Mouse (Mus musculus): ENCODE data around the gene Pgs1. TPM values are rescaled to one million over a fixed set of nuclear protein-coding genes. Genes with fewer than 3 reads are reported as not detected.

Gene Pgs1
- polyA plus RNA-seq, 1 experiment = 65.8 TPM

DNA sequence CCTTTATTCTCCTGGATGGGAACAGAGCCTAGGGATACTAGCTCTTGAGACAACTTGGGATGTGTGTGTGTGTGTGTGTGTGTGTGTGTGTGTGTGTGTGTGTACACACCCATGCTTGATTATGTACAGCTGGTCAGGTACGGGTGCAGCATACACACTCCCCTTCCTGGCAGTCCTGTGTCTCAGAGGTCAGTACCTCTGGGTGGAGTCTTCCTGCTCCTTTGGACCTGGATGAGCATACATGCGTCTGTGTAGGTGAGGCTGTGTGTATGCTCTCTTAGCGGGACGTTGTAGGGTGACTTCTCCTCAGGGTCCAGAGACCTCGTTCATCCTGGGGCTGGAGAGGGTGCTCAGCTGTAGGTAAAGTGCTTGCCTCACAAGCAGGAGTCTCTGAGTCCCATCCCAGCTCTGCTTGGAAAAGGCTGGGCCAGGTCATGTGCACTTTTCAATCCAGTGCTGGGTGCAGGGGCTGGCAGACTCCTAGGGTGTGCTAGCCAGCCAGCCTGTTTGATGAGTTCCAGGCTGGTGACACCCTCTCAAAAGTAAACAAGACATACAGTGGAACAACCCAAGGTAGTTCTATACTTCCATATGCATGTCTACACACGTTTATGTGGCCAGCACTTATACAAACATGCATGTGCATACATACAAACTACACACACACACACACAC lies 13.3 kb downstream of the Pgs1 start:
- H3K4me3 ChIP-seq (ENCODE audit: insufficient read depth, poor library complexity, severe bottlenecking) = no peak overlapping the region
- peaks cover 60% of the 10 kb centered on the region for H3K79me3 ChIP-seq (ENCODE audit: low read depth)
- TF ChIP-seq MYOG (IDR thresholded peaks at IDR 0.05; ENCODE audit: control insufficient read depth, extremely low read depth, insufficient read length) = no peak
- TF ChIP-seq USF1 (IDR thresholded peaks at IDR 0.05; ENCODE audit: low read depth) = no peak
- no peak for TF ChIP-seq FOSL1 (IDR thresholded peaks at IDR 0.05; ENCODE audit: insufficient read depth, low read length, poor library complexity, severe bottlenecking)
- TF ChIP-seq CTCF (IDR thresholded peaks at IDR 0.05; ENCODE audit: control insufficient read depth, insufficient read depth, insufficient read length) = no peak
- TF ChIP-seq MYOD1 (IDR thresholded peaks at IDR 0.05; ENCODE audit: control insufficient read depth, insufficient read length, low read depth) = no peak
- no peak for TF ChIP-seq CEBPB (IDR thresholded peaks at IDR 0.05; ENCODE audit: low read depth)
- no peak for TF ChIP-seq MAX (IDR thresholded peaks at IDR 0.05)
- H3ac ChIP-seq (ENCODE audit: control insufficient read depth, insufficient read length, low read depth) = no peak overlapping the region
- peaks cover 64% of the 10 kb centered on the region for H3K36me3 ChIP-seq (ENCODE audit: control insufficient read depth, insufficient read depth)
- H3K79me2 ChIP-seq (ENCODE audit: control insufficient read depth, insufficient read depth) = peaks cover 85% of the 10 kb centered on the region
- H3K27me3 ChIP-seq (ENCODE audit: control insufficient read depth, insufficient read depth, insufficient read length) = no peaks in the 10 kb centered on the region

DNA sequence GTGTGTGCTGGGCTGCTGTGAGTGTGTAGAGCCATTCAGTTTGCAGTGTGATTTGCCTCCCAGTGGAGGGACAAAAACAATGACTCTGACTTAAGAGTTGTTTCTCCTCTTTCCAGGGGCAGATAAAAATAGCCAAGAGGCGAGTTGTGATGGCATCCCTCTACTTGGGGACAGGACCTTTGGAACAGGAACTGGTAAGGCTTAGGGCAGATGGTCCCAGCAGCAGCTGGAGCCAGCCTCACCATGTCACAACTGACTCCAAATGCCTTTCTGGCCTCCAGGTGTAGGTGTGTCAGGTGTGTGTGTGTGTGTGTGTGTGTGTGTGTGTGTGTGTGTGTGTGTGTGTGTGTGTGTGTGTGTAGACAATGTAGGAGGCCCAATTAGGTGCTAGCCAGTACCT lies 14.0 kb downstream of the Pgs1 start:
- H3ac ChIP-seq (ENCODE audit: control insufficient read depth, insufficient read length, low read depth) = no peak overlapping the region
- H3K36me3 ChIP-seq (ENCODE audit: control insufficient read depth, insufficient read depth) = peaks cover 70% of the 10 kb centered on the region
- H3K4me3 ChIP-seq (ENCODE audit: insufficient read depth, poor library complexity, severe bottlenecking) = no peak overlapping the region
- TF ChIP-seq MYOD1 (IDR thresholded peaks at IDR 0.05; ENCODE audit: control insufficient read depth, insufficient read length, low read depth) (no peak), CEBPB (IDR thresholded peaks at IDR 0.05; ENCODE audit: low read depth) (no peak), MAX (IDR thresholded peaks at IDR 0.05) (no peak), CTCF (IDR thresholded peaks at IDR 0.05; ENCODE audit: control insufficient read depth, insufficient read depth, insufficient read length) (no peak), FOSL1 (IDR thresholded peaks at IDR 0.05; ENCODE audit: insufficient read depth, low read length, poor library complexity, severe bottlenecking) (no peak), USF1 (IDR thresholded peaks at IDR 0.05; ENCODE audit: low read depth) (no peak), MYOG (IDR thresholded peaks at IDR 0.05; ENCODE audit: control insufficient read depth, extremely low read depth, insufficient read length) (no peak)
- H3K79me3 ChIP-seq (ENCODE audit: low read depth) = peaks cover 60% of the 10 kb centered on the region
- peaks cover 85% of the 10 kb centered on the region for H3K79me2 ChIP-seq (ENCODE audit: control insufficient read depth, insufficient read depth)
- H3K27me3 ChIP-seq (ENCODE audit: control insufficient read depth, insufficient read depth, insufficient read length) = no peaks in the 10 kb centered on the region

DNA sequence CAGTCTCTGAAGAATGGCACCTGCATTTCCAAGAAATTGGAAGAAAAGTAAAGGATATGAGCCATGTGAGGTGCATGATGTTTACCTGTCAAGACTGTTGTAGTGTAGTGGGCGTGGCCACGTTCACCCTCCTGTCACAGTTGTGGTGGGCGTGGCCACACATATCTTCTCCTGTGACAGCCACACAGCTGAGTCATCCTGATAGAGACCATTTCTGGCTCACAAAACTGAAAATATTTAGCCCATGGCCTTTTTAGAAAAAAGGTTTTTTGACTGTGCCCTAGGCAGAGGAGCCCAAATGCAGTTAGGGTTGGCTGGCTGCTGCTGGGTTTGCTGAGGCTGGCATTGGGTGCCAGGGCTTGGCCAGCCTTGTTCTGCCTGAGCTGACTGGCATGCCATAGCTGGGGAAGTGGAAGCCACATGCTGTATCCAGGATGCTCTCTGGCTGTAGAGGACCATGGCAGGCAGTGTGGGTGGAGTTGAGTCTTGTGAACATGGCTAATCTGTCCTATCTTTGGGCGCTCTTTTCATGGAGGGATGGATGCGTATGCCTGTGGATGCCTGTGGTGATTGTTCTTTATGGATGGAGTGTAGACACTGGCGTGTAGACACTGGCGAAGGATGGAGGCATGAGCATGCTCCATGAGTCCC lies 14.6 kb downstream of the Pgs1 start:
- Histone ChIP-seq H3K4me3 (ENCODE audit: insufficient read depth, poor library complexity, severe bottlenecking) (no peak overlapping the region), H3K27me3 (ENCODE audit: control insufficient read depth, insufficient read depth, insufficient read length) (no peaks in the 10 kb centered on the region), H3K79me3 (ENCODE audit: low read depth) (peaks cover 58% of the 10 kb centered on the region), H3ac (ENCODE audit: control insufficient read depth, insufficient read length, low read depth) (peak overlapping the region; percentile 2), H3K79me2 (ENCODE audit: control insufficient read depth, insufficient read depth) (peaks cover 85% of the 10 kb centered on the region), H3K36me3 (ENCODE audit: control insufficient read depth, insufficient read depth) (peaks cover 76% of the 10 kb centered on the region)
- TF ChIP-seq MYOD1 (IDR thresholded peaks at IDR 0.05; ENCODE audit: control insufficient read depth, insufficient read length, low read depth) (no peak), USF1 (IDR thresholded peaks at IDR 0.05; ENCODE audit: low read depth) (no peak), MAX (IDR thresholded peaks at IDR 0.05) (peak; percentile 21), CTCF (IDR thresholded peaks at IDR 0.05; ENCODE audit: control insufficient read depth, insufficient read depth, insufficient read length) (no peak), FOSL1 (IDR thresholded peaks at IDR 0.05; ENCODE audit: insufficient read depth, low read length, poor library complexity, severe bottlenecking) (peak; percentile 25), CEBPB (IDR thresholded peaks at IDR 0.05; ENCODE audit: low read depth) (no peak), MYOG (IDR thresholded peaks at IDR 0.05; ENCODE audit: control insufficient read depth, extremely low read depth, insufficient read length) (no peak)

DNA sequence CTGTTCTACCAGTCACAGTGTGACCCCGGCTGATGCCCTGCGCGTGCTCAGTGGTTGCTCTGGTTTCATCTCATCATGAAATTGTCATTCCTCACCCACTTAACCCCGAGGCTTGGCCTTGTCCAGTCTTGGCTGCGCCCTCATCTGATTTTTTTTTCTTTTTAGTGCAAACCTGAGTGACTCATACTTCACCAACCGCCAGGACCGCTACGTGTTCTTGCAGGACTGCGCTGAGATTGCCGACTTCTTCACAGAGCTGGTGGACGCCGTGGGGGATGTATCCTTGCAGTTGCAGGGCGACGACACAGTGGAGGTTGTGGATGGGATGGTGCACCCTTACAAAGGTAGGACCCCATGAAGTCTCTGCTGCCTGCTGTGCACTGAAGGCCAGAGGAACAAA lies 17.1 kb downstream of the Pgs1 start:
- TF ChIP-seq MAX (IDR thresholded peaks at IDR 0.05) = no peak
- no peak for TF ChIP-seq FOSL1 (IDR thresholded peaks at IDR 0.05; ENCODE audit: insufficient read depth, low read length, poor library complexity, severe bottlenecking)
- TF ChIP-seq MYOD1 (IDR thresholded peaks at IDR 0.05; ENCODE audit: control insufficient read depth, insufficient read length, low read depth) = no peak
- TF ChIP-seq CTCF (IDR thresholded peaks at IDR 0.05; ENCODE audit: control insufficient read depth, insufficient read depth, insufficient read length) = no peak
- TF ChIP-seq CEBPB (IDR thresholded peaks at IDR 0.05; ENCODE audit: low read depth) = no peak
- TF ChIP-seq USF1 (IDR thresholded peaks at IDR 0.05; ENCODE audit: low read depth) = no peak
- TF ChIP-seq MYOG (IDR thresholded peaks at IDR 0.05; ENCODE audit: control insufficient read depth, extremely low read depth, insufficient read length) = no peak
- Histone ChIP-seq H3K27me3 (ENCODE audit: control insufficient read depth, insufficient read depth, insufficient read length) (no peaks in the 10 kb centered on the region), H3K79me2 (ENCODE audit: control insufficient read depth, insufficient read depth) (peaks cover 85% of the 10 kb centered on the region), H3K4me3 (ENCODE audit: insufficient read depth, poor library complexity, severe bottlenecking) (no peak overlapping the region), H3K79me3 (ENCODE audit: low read depth) (peaks cover 61% of the 10 kb centered on the region), H3ac (ENCODE audit: control insufficient read depth, insufficient read length, low read depth) (no peak overlapping the region), H3K36me3 (ENCODE audit: control insufficient read depth, insufficient read depth) (peaks cover 77% of the 10 kb centered on the region)

DNA sequence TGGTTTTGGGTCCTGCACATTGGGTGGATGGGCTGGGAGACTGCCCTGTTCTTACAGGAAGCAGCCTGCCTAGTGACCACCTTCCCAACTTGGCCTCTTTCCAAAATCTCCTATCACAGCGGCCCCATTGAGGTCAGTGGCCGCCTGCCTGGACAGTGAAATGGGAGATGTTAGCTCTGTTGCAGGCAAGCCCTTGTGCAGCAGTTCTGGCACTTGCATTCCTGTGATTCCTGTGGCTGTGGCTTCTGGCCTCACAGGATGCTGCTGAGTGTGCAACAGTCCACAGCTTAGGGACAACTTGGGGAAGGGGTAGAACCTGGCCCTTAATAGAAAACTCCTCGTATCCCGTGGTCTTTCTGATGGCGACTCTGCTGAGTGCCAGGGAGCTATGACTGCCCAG lies 17.6 kb downstream of the Pgs1 start:
- Histone ChIP-seq H3K79me3 (ENCODE audit: low read depth) (peaks cover 62% of the 10 kb centered on the region), H3K79me2 (ENCODE audit: control insufficient read depth, insufficient read depth) (peaks cover 85% of the 10 kb centered on the region), H3K4me3 (ENCODE audit: insufficient read depth, poor library complexity, severe bottlenecking) (no peak overlapping the region), H3ac (ENCODE audit: control insufficient read depth, insufficient read length, low read depth) (peak overlapping the region; percentile 29), H3K36me3 (ENCODE audit: control insufficient read depth, insufficient read depth) (peaks cover 71% of the 10 kb centered on the region), H3K27me3 (ENCODE audit: control insufficient read depth, insufficient read depth, insufficient read length) (no peaks in the 10 kb centered on the region)
- TF ChIP-seq USF1 (IDR thresholded peaks at IDR 0.05; ENCODE audit: low read depth) (no peak), CEBPB (IDR thresholded peaks at IDR 0.05; ENCODE audit: low read depth) (peak; percentile 6), MYOD1 (IDR thresholded peaks at IDR 0.05; ENCODE audit: control insufficient read depth, insufficient read length, low read depth) (peak; percentile 50), CTCF (IDR thresholded peaks at IDR 0.05; ENCODE audit: control insufficient read depth, insufficient read depth, insufficient read length) (no peak), FOSL1 (IDR thresholded peaks at IDR 0.05; ENCODE audit: insufficient read depth, low read length, poor library complexity, severe bottlenecking) (no peak), MYOG (IDR thresholded peaks at IDR 0.05; ENCODE audit: control insufficient read depth, extremely low read depth, insufficient read length) (no peak), MAX (IDR thresholded peaks at IDR 0.05) (peak; percentile 62)

All from C2C12 (cell line).